Mouse (Mus musculus) intestine, embryonic 14.5 days (tissue): ENCODE data around the gene C2cd4a. TPM values are rescaled to one million over a fixed set of nuclear protein-coding genes. Genes with fewer than 3 reads are reported as not detected.

Source experiments
- ATAC-seq: fragments of 200-750 bp; cut with Nextera tagmentation; replicated peaks from 2 replicates; pipeline ENCODE4 v1.8.0; 2017; ENCODE audit warnings: low read depth, moderate number of reproducible peaks, moderate TSS enrichment, moderate library complexity; ENCODE audit not compliant: low FRiP score, low TSS enrichment
- DNase-seq: peaks from one replicate; pipeline ENCODE4 v3.0.0-alpha.2; 2018; ENCODE audit warnings: low spot score
- H3K27ac ChIP-seq: fragments of 300-500 bp; sonication (generic); 2 replicates; pipeline ENCODE4 v1.5.1; 2014; ENCODE audit warnings: low read depth, mild to moderate bottlenecking, control low read depth
- H3K27me3 ChIP-seq: fragments of 300-500 bp; sonication (generic); replicated peaks from 2 replicates; pipeline ENCODE4 v1.6.1; 2014; ENCODE audit warnings: low read length, control low read depth; ENCODE audit not compliant: control insufficient read depth, insufficient read depth
- H3K36me3 ChIP-seq: fragments of 300-500 bp; sonication (generic); 2 replicates; pipeline ENCODE4 v1.6.1; 2014; ENCODE audit warnings: low read length, control low read depth; ENCODE audit not compliant: control insufficient read depth, insufficient read depth
- H3K4me1 ChIP-seq: fragments of 300-500 bp; sonication (generic); replicated peaks from 2 replicates; pipeline ENCODE4 v1.6.1; 2014; ENCODE audit warnings: low read length, control low read depth, mixed read lengths; ENCODE audit not compliant: control insufficient read depth, insufficient read depth
- H3K4me2 ChIP-seq: fragments of 300-500 bp; sonication (generic); 2 replicates; pipeline ENCODE4 v1.6.1; 2014; ENCODE audit warnings: low read length
- H3K4me3 ChIP-seq: fragments of 300-500 bp; sonication (generic); 2 replicates; pipeline ENCODE4 v1.5.1; 2014; ENCODE audit warnings: low read depth, low read length, control low read depth, mixed read lengths
- H3K9ac ChIP-seq: fragments of 300-500 bp; sonication (generic); 2 replicates; pipeline ENCODE4 v1.6.1; 2014; ENCODE audit warnings: mild to moderate bottlenecking, low read length
- H3K9me3 ChIP-seq: fragments of 300-500 bp; sonication (generic); 2 replicates; pipeline ENCODE4 v1.6.1; 2016; ENCODE audit warnings: low read length, control low read depth; ENCODE audit not compliant: control insufficient read depth
- WGBS: fragments of 180-500 bp; shearing (Covaris S2); extraction: QIAGEN DNeasy Blood & Tissue Kit; methylation state at CpG from one replicate; pipeline ENCODE4 v1.1.7; 2014; 5-methylcytosine and 5-hydroxymethylcytosine counted together
- polyA plus RNA-seq: library from polyadenylated mRNA; unstranded; fragments of >200 nt; fragmentation: Nextera tagmentation; extraction: Ambion mirVana; gene quantifications from 2 replicates; pipeline ENCODE4 v1.2.1, GENCODE M21; 2014

The C2cd4a gene
- 1.6 and 2.0 TPM in 2 replicates for polyA plus RNA-seq

- Histone ChIP-seq H3K27me3 (peaks cover 23% of the 10 kb centered on the region; the same call in 1 of the 2 replicates), H3K27ac (no peak within 1 kb of the TSS; the same call in 1 of the 2 replicates), H3K4me2 (peak within 1 kb of the TSS; percentile 91), H3K9me3 (no peaks in the 10 kb centered on the region), H3K4me1 (peaks cover 14% of the 10 kb centered on the region; the same call in 1 of the 2 replicates), H3K4me3 (peak within 1 kb of the TSS; percentile 51), H3K9ac (peak within 1 kb of the TSS; percentile 43), H3K36me3 (no peaks in the 10 kb centered on the region)
- WGBS = 2% methylated on average over 20 of the region's 20 CpGs
- DNase-seq = peak; percentile 75
- no peak for ATAC-seq
Measured at GRCm38 (mm10) chr9:67832046-67832605, at the start of gene C2cd4a. Gene C2cd4a, minus strand, starts transcription at chr9:67832330.

- H3K9ac ChIP-seq = no peak overlapping the region
- DNase-seq (no peak), ATAC-seq (no peak)
- no peak overlapping the region for H3K4me2 ChIP-seq
- no peaks in the 10 kb centered on the region for H3K27me3 ChIP-seq
- 90% methylated on average over 11 of the region's 11 CpGs for WGBS
- no peak overlapping the region for H3K4me3 ChIP-seq
- H3K27ac ChIP-seq = no peak overlapping the region
- H3K4me1 ChIP-seq = no peaks in the 10 kb centered on the region
- H3K36me3 ChIP-seq = peaks cover 12% of the 10 kb centered on the region; the same call in 1 of the 2 replicates
- H3K9me3 ChIP-seq = no peaks in the 10 kb centered on the region
Measured at GRCm38 (mm10) chr9:67878197-67878769, 46.2 kb upstream of the C2cd4a start.

- ATAC-seq (no peak), DNase-seq (no peak)
- Histone ChIP-seq H3K4me1 (no peaks in the 10 kb centered on the region), H3K27me3 (no peaks in the 10 kb centered on the region), H3K36me3 (peaks cover 15% of the 10 kb centered on the region; the same call in 1 of the 2 replicates), H3K4me3 (no peak overlapping the region), H3K27ac (no peak overlapping the region), H3K9me3 (no peaks in the 10 kb centered on the region), H3K4me2 (no peak overlapping the region), H3K9ac (no peak overlapping the region)
- WGBS = 64% methylated on average over 14 of the region's 14 CpGs
Measured at GRCm38 (mm10) chr9:67877081-67877718, 45.1 kb upstream of the C2cd4a start.

- peaks cover 8% of the 10 kb centered on the region; the same call in 1 of the 2 replicates for H3K36me3 ChIP-seq
- no peak overlapping the region for H3K4me2 ChIP-seq
- no peaks in the 10 kb centered on the region for H3K4me1 ChIP-seq
- ATAC-seq (no peak), DNase-seq (no peak)
- no peaks in the 10 kb centered on the region for H3K9me3 ChIP-seq
- no peaks in the 10 kb centered on the region for H3K27me3 ChIP-seq
- H3K4me3 ChIP-seq = no peak overlapping the region
- H3K27ac ChIP-seq = no peak overlapping the region
- H3K9ac ChIP-seq = no peak overlapping the region
- 49% methylated on average over 2 of the region's 2 CpGs for WGBS
Measured at GRCm38 (mm10) chr9:67875337-67875736, 43.2 kb upstream of the C2cd4a start.

- no peaks in the 10 kb centered on the region for H3K4me1 ChIP-seq
- ATAC-seq = no peak
- H3K9ac ChIP-seq = no peak overlapping the region
- H3K36me3 ChIP-seq = peaks cover 8% of the 10 kb centered on the region; the same call in 1 of the 2 replicates
- no peak overlapping the region for H3K27ac ChIP-seq
- no peaks in the 10 kb centered on the region for H3K9me3 ChIP-seq
- WGBS = 73% methylated on average over 7 of the region's 7 CpGs
- H3K27me3 ChIP-seq = no peaks in the 10 kb centered on the region
- H3K4me3 ChIP-seq = no peak overlapping the region
- H3K4me2 ChIP-seq = no peak overlapping the region
- no peak for DNase-seq
Measured at GRCm38 (mm10) chr9:67874522-67875222, 42.5 kb upstream of the C2cd4a start.

GRCm38 (mm10) chr9:67869691-67870450 lies 37.7 kb upstream of the C2cd4a start:
- Histone ChIP-seq H3K27ac (no peak overlapping the region), H3K4me2 (no peak overlapping the region), H3K4me3 (no peak overlapping the region), H3K9ac (no peak overlapping the region), H3K9me3 (no peaks in the 10 kb centered on the region), H3K4me1 (no peaks in the 10 kb centered on the region), H3K36me3 (peaks cover 8% of the 10 kb centered on the region; the same call in 1 of the 2 replicates), H3K27me3 (no peaks in the 10 kb centered on the region)
- DNase-seq = no peak
- no peak for ATAC-seq
- 83% methylated on average over 16 of the region's 16 CpGs for WGBS

GRCm38 (mm10) chr9:67867411-67867810 lies 35.3 kb upstream of the C2cd4a start:
- H3K4me2 ChIP-seq = no peak overlapping the region
- H3K27me3 ChIP-seq = no peaks in the 10 kb centered on the region
- no peak for DNase-seq
- no peak overlapping the region for H3K9ac ChIP-seq
- H3K36me3 ChIP-seq = peaks cover 5% of the 10 kb centered on the region; the same call in 1 of the 2 replicates
- H3K4me1 ChIP-seq = no peaks in the 10 kb centered on the region
- no peak overlapping the region for H3K27ac ChIP-seq
- no peaks in the 10 kb centered on the region for H3K9me3 ChIP-seq
- WGBS = 80% methylated on average over 6 of the region's 6 CpGs
- no peak overlapping the region for H3K4me3 ChIP-seq
- ATAC-seq = no peak

- no peak overlapping the region for H3K4me3 ChIP-seq
- WGBS = 46% methylated on average over 7 of the region's 7 CpGs
- H3K9ac ChIP-seq = no peak overlapping the region
- DNase-seq (no peak), ATAC-seq (no peak)
- H3K4me2 ChIP-seq = no peak overlapping the region
- H3K9me3 ChIP-seq = no peaks in the 10 kb centered on the region
- no peaks in the 10 kb centered on the region for H3K4me1 ChIP-seq
- no peak overlapping the region for H3K27ac ChIP-seq
- no peaks in the 10 kb centered on the region for H3K27me3 ChIP-seq
- H3K36me3 ChIP-seq = no peaks in the 10 kb centered on the region
Measured at GRCm38 (mm10) chr9:67865411-67865810, 33.3 kb upstream of the C2cd4a start.
